Mouse (Mus musculus) cerebellum, adult 9-11 months (tissue): ENCODE data around the gene Zbtb20.

Experiments used
- DNase-seq: peaks from one replicate; pipeline ENCODE4 v3.0.0; 2022

Zbtb20 gene

DNA sequence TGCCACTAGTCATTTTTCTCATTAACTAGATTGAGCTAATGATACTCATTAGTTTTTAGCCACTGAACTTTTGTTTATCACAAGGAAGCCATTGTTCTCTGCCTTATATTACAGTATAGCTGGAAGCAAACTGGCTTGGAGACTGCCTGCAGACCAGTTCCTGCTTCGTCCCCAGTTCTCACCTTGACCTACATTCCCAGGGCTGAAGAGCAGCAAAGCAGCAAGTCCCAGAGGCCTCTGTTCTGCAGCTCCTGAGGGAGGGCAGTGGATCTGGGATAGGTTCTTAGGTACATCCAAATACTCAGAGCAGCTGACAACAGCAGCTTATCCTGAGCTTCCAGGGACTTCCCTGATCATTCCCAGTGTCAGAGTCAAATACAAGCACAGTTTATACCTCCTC lies 652.6 kb downstream of the Zbtb20 start:
- no peak for DNase-seq

DNA sequence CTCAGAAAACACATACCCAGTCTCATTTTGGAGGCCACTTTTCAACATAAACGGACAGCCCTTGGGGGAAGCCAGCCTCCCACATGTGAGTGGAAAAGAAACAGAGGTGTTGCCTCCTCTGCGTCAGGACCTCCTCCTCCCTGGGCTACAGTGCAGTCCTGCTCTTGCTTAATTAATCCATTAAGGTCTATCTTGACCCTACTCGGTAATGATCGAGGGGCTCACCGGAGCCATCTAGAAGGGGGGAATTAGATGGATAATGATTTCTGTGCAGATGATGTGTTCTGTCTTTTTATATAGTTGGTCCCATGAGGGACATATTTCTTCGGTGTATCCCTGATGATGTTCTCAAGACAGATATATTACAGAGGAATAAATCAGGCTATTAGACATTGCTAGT lies 655.6 kb downstream of the Zbtb20 start:
- no peak for DNase-seq

DNA sequence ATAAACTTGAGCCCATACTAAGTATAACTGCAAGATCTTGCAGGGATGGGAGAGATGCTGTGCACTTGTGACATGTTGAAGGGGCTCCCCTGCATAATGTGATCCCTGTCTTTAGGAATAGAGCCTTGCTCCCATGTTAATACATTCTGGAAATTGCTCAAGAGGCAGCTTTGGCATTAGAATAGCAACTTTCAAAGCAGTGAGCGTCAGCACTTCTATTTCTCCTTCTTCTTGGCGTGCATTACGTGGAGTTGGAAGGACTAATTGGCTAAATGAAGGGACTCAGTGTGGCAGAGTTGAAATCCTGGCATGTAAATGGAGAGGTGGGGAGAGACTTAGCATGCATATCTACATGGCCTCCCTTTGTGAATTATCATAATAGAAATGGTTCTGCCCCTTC lies 658.4 kb downstream of the Zbtb20 start:
- no peak for DNase-seq

DNA sequence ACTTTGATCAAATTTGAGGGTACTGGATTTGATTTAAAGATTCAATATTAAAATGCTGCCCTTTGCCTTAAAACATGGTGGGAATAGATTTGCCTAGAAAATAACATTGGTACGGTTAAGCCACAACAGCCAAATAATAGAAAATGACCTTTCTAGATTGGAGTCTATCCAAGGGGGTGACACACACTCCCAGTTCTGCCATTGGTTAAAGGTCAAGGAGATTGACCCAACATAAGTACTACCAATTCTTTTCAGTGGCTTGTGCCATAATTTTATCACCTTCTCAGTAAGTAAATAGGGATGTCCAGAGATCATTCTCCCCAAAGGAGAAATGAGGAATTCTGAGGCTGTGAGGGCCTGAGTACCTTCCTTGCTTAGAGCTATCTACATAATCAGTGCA lies 660.2 kb downstream of the Zbtb20 start:
- no peak for DNase-seq

DNA sequence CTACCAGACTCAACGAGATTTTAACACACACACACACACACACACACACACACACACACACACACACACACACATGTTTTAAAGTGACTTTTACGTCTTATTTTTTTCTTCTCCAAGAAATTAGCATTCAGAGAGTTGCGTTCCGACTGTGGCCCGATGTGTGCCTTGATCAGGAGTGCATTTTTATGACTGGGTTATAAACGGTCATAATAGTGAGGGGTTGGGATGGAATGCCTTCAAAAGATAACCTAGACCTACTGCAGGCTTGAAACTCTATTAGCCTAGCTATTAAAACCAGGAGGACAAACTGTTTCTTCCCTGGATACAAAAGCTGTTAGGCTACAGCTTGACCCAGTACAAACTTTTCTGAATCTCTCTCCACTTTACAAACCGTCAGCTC lies 661.5 kb downstream of the Zbtb20 start:
- no peak for DNase-seq

DNA sequence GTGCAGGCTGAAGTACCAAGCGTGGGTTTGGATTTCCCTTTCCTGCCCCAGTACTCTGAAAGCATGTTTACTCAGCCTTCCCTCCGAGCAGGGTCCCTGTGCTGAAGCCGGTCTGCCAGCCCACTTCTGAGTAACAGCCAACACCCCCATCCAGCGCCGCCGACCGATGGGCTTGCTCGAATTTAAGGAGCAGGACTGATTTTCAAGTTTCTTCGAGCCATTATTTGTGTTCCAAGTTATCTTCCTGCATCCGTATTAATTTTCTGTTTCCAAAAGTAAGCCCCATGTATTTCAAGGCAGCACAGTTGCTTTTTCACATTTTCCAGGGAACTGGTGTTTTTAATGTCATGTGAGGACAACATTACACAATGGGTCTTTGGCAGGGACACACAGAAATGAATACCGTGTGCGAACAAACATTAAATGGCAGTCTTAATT lies 664.0 kb downstream of the Zbtb20 start:
- no peak for DNase-seq

DNA sequence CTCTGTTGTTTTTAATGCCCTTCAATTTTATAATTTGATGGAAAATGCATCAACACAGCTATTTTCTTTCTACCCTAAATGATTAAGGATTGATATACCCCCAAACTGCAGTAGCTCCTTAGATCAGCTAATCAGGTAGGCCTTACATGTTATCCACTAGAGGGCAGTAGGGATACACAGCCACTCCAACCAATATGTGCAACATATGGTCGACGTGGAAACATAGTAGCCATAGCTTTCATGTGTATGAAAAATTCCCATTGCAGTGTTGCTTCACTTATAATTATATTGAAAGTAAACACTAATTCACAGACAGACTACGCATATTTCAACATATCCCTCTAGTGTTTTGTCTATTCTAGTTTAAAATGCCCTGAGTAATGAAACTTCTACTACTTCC lies 664.4 kb downstream of the Zbtb20 start:
- DNase-seq, result no peak

DNA sequence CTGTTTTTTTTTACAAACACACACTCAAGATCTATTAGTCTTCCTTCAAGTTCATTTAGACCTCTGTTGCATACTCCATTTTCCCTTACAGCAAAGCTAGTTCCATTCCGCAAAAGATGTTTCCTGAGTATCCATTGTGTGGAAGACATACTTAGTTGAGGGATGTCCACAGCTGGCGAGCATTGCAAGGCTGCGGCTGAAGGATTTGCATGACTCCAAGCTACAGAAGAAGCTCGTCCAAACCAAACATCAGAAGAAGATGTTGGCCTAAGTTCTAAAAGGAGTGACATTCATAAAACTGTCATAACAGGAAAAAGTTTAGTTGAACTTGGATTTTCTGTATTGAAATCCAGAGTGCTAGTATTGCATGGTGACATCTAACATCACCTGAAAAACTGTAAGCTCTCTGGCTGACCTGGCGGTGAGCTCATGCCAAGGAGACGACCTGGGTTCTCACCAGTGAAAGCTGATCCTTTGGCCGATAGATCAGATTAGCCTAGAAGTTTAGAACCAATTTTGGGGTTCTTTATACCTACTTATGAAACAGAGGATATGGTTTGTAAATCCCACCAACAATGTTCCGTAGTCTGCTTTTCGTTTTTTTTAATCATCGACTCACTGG lies 665.0 kb downstream of the Zbtb20 start:
- no peak for DNase-seq

DNA sequence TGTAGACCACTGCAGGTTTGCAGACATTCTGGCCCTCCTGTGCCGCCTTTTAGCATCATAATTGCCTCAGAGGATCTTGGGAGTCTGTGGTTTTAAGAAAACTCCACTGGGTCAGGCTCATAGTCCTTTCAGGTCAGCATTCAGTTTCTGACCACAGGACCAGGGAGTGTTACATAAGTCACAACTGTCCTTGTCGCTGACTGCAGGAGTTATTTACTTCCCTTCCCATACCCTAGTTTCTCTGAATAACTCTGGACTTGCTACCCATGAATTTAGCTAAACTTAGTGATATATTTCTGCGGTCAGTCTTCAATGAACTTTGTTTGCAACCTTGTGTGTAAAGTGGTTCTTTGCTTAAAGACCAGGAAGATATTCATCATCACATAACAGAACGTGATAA lies 669.6 kb downstream of the Zbtb20 start:
- no peak for DNase-seq

DNA sequence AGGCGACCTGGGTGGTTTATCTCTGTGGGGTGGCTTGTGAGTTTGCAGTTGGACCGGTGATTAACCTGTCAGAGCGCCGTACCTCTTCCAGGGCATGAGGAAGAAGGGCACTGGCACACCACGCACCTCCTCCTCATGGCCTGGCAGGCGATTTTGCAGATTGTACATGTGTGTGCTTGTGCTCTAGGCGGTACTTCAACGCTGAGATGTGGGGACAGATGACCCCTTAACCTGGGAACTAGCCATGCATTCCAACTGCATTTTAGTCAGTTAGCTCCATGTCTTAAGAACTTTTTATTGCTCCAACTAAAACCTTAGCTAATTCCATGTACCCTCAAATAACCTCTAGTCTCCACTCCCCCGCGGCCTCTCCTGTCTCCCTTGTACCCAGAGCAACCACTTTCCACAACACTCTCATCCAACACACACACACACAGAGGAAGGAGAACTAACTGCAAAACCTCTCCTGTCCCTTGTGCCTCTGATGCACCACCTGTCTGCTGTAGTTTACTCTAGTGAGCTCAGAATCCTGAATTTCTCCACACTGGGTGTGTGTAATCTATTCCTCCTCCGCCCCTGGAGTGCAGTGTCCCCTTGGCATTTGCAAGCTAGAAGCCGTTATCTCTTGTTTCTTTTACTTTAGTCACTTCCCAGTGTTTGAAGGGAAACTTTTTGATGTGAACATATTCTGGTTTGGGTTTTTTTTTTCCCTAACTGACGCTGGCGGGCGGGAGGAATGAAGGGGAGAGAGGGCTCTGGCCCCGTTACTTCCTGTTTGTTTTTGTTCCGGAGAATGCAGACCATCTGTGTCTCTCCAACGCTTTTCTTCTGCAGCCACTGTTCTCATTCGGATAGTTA lies 671.9 kb downstream of the Zbtb20 start:
- DNase-seq, result no peak

DNA sequence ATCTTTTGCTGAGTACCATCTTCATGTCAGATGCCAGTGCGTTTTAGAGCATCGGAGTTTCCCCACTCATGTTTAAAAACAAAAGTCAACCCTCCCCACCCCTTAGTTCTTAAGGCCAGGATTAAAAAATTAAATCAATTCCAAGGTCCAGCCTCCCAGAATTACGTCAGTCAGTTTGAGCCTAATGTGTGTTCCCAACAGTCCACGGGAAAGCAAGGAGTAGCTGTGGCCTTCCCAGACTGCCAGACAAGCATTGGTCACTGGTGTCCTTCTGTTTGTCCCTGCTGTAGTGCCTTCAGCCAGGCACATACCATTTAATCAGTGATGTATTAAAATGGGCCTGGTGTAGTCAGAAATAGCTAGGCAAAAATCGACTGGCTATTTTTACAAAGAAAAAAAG lies 673.1 kb downstream of the Zbtb20 start:
- DNase-seq, result no peak

DNA sequence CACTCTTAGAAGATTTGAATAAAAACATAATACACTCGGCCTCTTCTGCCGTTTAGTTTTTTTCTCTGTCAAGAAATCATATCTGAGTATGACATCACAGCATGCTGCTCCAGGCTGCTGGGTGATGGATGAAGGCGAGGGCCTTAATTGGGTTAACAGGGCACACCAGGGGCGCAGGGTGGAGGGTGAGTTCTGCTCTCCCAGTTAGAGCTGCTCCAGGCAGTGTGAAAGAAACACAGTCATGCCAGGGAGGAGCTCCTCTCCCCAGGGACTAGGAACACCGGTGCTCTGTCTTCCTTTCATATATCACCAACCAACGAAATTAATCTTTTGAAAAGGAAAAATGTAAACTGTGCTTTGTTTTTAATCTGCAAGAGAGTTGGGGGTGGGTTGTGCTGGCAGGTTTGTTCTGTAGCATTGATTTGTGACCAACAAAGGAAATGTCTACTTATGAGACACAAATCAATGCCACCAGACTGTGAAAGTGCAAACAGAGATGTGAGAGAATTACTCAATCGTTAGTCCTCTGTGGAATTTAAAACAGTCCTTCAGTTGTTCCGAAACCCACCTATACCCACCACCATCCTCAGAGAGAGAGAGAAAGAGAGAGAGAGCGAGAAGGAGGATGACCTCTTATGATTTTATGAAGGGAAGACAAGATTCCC lies 673.9 kb downstream of the Zbtb20 start:
- DNase-seq, result no peak

DNA sequence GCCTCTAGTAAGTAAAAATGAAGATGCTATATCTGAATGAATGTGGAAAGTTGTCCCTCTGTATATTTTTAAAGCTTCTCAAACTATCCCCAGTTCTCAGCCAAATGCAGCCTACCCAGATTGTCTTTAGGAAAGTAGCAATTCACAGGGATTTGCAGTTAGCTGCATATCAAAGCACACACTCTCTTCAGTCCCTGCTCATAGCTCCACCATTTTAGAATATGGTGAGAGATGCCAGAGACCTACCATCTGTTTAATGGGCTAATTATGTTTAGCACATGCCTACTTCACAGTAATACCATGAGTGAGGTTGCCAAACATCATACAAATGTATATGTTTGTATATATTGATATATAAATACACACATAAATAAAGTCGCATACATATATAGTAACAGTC lies 676.8 kb downstream of the Zbtb20 start:
- DNase-seq, result no peak

DNA sequence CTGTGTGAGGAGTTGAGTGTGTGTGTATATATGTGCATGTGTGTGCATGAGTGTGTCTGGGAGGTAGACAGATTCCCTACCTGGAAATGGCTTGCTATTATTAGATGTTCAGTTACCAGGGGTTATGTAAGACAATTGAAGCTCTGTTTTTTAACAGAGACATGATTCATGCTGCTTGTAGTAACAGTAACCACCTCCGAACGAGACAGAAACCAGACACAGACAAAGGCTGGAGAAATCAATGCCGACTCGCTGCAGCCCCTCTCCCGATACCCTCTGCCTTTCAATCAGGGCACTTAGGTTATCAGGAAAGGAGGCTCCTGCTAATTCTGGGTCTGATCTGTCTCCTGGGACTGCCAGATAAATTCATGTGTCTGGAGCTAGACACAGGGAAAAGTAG lies 681.7 kb downstream of the Zbtb20 start:
- no peak for DNase-seq

DNA sequence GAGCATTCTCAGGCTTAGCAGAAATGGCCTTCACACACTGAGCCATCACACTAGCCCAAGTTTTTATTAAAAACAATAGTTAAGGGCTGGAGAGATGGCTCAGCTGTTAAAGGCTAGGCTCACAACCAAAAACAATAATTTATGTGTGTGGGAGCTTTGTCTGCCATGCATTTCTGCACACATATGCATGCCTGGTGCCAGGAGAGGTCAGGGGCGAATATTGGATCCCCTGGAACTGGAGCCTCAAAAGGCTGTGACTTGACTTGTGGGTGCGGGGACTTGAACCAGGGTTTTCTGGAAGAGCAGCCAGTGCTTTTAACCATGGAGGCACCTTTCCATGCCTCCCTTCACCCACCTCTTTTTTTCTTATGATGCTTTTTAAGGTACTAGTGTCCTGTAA lies 685.6 kb downstream of the Zbtb20 start:
- DNase-seq, result no peak

DNA sequence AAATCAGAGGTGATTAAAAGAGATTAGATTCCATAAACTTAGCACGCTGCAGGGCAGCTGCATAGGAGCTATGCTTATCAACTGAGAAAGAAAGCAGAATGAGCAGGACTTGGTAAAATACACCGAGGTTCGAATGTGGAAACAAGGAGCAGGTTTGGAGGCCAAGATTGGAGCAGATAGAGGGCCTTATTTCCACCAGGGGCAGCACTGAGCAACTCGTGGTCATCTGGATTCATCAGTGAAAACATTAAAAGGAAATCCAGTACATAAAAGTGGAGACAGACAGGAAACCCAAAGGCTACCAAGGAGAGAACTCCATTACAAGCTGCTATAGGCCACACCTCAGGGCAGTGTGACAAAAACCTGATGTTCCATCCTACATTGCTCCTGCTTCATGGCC lies 686.3 kb downstream of the Zbtb20 start:
- no peak for DNase-seq

DNA sequence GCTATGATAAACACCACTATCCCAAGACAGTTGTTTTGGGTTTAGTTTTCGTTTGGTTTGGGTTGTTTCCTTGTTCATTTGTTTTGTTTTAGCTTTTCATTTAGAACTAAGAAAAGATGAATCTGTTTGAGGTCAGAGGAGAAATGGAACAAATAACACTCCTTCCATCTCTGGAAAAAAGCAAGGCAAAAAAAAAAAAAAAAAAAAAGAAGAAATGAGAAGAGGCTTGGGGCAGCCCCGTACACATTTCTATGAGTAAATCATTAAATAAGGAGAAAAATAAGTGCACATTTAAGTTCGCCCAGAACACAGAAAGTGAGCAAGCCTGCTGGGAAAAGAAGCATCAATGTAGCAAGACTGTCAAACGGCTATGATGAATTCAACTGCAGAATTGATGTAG lies 690.2 kb downstream of the Zbtb20 start:
- DNase-seq, result no peak

DNA sequence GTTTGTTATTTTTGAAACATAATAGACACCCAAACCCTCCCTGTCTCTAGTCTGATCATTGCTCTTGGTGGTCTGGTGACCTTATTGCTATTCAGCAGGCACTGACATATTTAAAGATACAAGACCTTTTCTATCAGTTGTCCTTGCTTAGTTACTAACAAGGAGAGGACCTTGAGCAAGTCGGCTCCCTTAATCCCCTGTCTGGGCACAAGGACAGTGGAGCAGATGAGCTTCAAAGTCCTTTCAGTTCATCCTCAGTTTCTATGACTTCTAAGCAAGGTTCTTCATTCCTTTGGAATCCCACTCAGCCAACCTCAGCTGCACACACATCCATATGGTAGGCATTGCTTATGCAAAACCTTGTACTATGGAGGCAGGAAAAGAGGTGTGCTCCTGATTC lies 690.8 kb downstream of the Zbtb20 start:
- no peak for DNase-seq

DNA sequence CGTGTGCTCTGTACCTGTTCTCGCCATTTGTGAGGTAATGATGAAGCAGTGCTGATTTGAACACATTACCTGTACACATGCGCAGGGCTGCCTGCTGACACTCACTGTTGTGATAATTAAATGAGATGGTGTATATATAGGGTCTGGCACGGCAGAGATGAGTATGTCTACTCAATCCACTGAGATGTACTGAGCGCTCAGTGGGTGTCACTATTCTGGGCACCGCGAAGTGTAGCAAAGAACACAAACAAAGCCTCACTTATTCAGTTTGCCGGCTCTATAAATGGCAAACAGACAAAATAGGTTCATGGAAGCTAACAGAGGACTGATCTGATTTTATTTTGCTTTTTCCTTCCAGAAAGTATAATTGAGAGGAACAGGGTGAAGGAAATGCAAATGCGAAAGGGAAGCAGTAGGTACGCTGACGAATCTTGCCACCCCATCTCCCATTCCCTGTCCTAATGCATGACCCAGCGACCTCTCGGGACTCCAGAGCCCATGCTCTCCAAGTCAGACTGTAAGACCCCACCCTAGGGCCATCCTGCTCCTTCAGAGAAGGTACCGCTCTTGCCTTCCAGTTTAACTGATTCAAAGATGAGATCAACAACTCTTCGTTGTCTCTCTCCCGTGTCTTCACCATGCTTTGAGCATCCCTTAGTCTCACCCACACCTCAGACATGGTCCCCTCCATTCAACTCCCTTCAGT lies 695.8 kb downstream of the Zbtb20 start:
- DNase-seq, result no peak

DNA sequence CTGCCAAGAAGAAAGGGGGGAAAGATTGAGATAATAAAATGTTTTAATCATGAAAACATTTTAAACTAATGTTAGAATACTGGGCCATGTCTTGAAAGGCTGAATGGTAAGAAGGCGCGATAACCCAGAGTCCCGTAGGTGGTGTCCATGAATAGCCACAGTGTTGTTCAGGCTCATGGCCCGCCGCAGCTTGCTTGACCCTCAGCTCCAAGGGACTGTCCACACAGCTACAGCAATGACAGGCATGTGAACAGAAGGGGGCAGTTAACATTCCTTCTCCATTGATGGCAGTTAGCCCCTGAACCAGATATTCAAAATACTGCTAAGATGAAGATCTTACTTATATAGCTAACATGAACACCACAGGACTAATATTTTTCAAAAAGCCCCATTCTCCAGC lies 696.5 kb downstream of the Zbtb20 start:
- DNase-seq, result no peak

DNA sequence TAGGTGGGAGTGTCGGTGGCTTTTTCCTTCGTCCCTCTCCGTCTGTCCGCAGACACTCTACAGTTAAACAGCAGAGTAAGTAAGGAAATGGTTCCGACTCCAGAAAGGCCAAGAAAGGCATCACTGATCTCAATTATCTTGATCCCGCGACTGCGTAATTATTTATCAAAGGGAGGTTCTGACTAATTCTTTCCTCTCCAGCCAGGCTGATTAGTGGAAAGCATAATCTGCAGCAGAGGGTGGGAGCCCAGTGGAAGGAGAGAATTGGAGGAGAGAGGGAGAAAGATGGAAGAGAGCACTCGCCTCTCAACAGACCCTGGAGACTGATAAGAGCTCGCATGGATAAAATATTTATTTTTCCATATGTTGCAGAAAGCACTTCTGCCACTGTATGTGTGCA lies 697.1 kb downstream of the Zbtb20 start:
- no peak for DNase-seq

DNA sequence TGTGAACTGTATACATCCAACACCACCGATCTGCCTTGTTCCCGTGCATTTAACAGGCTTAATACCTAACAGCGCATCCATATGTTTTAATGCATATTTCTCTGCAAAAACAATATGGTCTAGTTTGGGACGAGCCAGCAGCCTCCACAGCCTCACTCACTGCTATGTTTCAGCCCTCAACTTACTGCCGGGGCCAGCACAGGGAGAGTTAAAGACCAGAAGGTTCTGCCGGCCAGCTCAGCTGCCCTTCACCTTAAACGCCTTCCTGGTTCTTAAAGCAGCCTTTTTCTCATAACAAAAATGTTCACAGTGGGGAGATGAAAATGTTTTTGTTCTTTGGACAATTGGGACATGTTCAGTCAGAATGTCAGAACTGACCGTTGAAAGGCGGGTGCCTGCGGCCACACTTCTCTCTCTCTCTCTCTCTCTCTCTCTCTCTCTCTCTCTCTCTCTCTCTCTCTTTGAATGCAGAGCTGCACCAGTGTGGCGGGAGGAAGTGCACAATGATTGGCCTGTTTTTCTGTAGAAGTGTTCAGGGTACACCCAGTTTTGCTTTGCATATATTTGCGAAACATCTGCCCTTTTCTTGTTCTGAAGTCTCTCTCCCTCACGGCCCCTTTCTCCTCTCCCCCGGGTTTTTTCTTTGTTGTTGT lies 697.6 kb downstream of the Zbtb20 start:
- no peak for DNase-seq
